Mouse (Mus musculus) neural tube, embryonic 15.5 days (tissue): ENCODE measurements around the gene Onecut3. TPM values are rescaled to one million over a fixed set of nuclear protein-coding genes. Genes with fewer than 3 reads are reported as not detected.

Experiments used
- ATAC-seq: fragments of 200-750 bp; cut with Nextera tagmentation; 2 replicates; pipeline ENCODE4 v1.8.0; 2017; ENCODE audit warnings: mild to moderate bottlenecking, moderate TSS enrichment, moderate library complexity; ENCODE audit not compliant: low FRiP score
- H3K27ac ChIP-seq: fragments of 300-500 bp; sonication (generic); replicated peaks from 2 replicates; pipeline ENCODE4 v1.5.1; 2015; ENCODE audit warnings: mild to moderate bottlenecking, inconsistent platforms
- H3K27me3 ChIP-seq: fragments of 300-500 bp; sonication (generic); replicated peaks from 2 replicates; pipeline ENCODE4 v1.6.1; 2015; ENCODE audit warnings: inconsistent platforms
- H3K36me3 ChIP-seq: fragments of 300-500 bp; sonication (generic); 2 replicates; pipeline ENCODE4 v1.6.1; 2015; ENCODE audit warnings: inconsistent platforms
- H3K4me1 ChIP-seq: fragments of 300-500 bp; sonication (generic); 2 replicates; pipeline ENCODE4 v1.6.1; 2015; ENCODE audit warnings: inconsistent platforms
- H3K4me2 ChIP-seq: fragments of 300-500 bp; sonication (generic); 2 replicates; pipeline ENCODE4 v1.6.1; 2015; ENCODE audit warnings: inconsistent platforms, mild to moderate bottlenecking, moderate library complexity
- H3K4me3 ChIP-seq: fragments of 300-500 bp; sonication (generic); replicated peaks from 2 replicates; pipeline ENCODE4 v1.5.1; 2015; ENCODE audit warnings: mild to moderate bottlenecking, inconsistent platforms
- H3K9ac ChIP-seq: fragments of 300-500 bp; sonication (generic); replicated peaks from 2 replicates; pipeline ENCODE4 v1.6.1; 2015; ENCODE audit warnings: mild to moderate bottlenecking, inconsistent platforms
- H3K9me3 ChIP-seq: fragments of 300-500 bp; sonication (generic); replicated peaks from 2 replicates; pipeline ENCODE4 v1.6.1; 2016; ENCODE audit warnings: inconsistent platforms
- WGBS: fragments of 180-500 bp; shearing (Covaris S2); methylation state at CpG from one replicate; pipeline ENCODE4 v1.1.7; 2015; ENCODE audit warnings: mixed read lengths; 5-methylcytosine and 5-hydroxymethylcytosine counted together
- polyA plus RNA-seq: library from polyadenylated mRNA; unstranded; fragments of >200 nt; fragmentation: Nextera tagmentation; extraction: Ambion mirVana; gene quantifications from 2 replicates; pipeline ENCODE4 v1.2.1, GENCODE M21; 2015

Gene Onecut3
- polyA plus RNA-seq, 1 experiment from 2014 or later, result 1.0 TPM

GRCm38 (mm10) chr10:80538710-80539394 is 44.2 kb downstream of the Onecut3 start, which contains the start of gene Atp8b3:
Gene Atp8b3 (minus strand): TSS chr10:80539124.
- peak within 1 kb of the TSS; percentile 22 for H3K4me3 ChIP-seq
- WGBS, result 2% methylated on average over 29 of the region's 30 CpGs
- peak; percentile 46; the same call in 1 of the 2 replicates for ATAC-seq

GRCm38 (mm10) chr10:80539493-80539892 is 44.9 kb downstream of the Onecut3 start:
- Histone ChIP-seq H3K27me3 (peaks cover 42% of the 10 kb centered on the region), H3K4me3 (no peak overlapping the region), H3K27ac (no peak overlapping the region), H3K9me3 (no peaks in the 10 kb centered on the region), H3K4me2 (no peak overlapping the region), H3K36me3 (peaks cover 37% of the 10 kb centered on the region), H3K4me1 (peaks cover 13% of the 10 kb centered on the region), H3K9ac (no peak overlapping the region)
- 63% methylated on average over 4 of the region's 5 CpGs for WGBS
- ATAC-seq, result no peak

More at GRCm38 (mm10) chr10:80538710-80539394, 44.2 kb downstream of the Onecut3 start, which contains the start of gene Atp8b3:
- peak within 1 kb of the TSS; percentile 47 for H3K4me2 ChIP-seq
- peaks cover 47% of the 10 kb centered on the region for H3K27me3 ChIP-seq
- H3K27ac ChIP-seq, result no peak within 1 kb of the TSS
- no peak within 1 kb of the TSS; the same call in 1 of the 2 replicates for H3K9ac ChIP-seq
- H3K4me1 ChIP-seq, result peaks cover 13% of the 10 kb centered on the region
- H3K9me3 ChIP-seq, result no peaks in the 10 kb centered on the region
- H3K36me3 ChIP-seq, result peaks cover 30% of the 10 kb centered on the region

- 92% methylated on average over 14 of the region's 14 CpGs for WGBS
- Histone ChIP-seq H3K36me3 (peaks cover 76% of the 10 kb centered on the region), H3K27me3 (peaks cover 3% of the 10 kb centered on the region), H3K4me2 (no peak overlapping the region), H3K4me3 (no peak overlapping the region), H3K9me3 (no peaks in the 10 kb centered on the region), H3K4me1 (peaks cover 9% of the 10 kb centered on the region), H3K9ac (no peak overlapping the region), H3K27ac (no peak overlapping the region)
- ATAC-seq, result no peak
Measured at GRCm38 (mm10) chr10:80543873-80544272, 49.2 kb downstream of the Onecut3 start.

DNA sequence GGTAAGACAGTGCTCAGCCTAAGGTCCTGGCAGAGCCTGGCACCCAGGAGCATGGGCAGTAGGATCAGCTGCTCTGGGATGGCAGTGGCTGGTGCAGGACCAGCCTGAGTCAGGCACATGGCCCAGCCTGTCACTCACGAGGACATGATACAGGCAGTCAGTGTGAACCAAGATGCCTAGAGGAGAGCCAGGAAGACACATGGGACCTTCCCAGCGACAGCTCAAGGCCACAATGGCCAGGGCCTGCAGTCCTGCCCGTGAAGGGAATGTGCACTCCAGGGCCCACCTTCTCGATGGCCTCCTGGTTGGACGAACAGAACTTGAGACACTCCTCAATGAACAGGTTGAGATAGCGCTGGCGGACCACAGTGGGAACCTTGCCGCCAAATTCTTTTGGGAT is 51.0 kb downstream of the Onecut3 start:
- ATAC-seq, result no peak
- peaks cover 91% of the 10 kb centered on the region for H3K36me3 ChIP-seq
- no peak overlapping the region for H3K9ac ChIP-seq
- H3K4me2 ChIP-seq, result no peak overlapping the region
- peaks cover 6% of the 10 kb centered on the region; the same call in 1 of the 2 replicates for H3K4me1 ChIP-seq
- no peak overlapping the region for H3K4me3 ChIP-seq
- 93% methylated on average over 8 of the region's 8 CpGs for WGBS
- H3K27me3 ChIP-seq, result no peaks in the 10 kb centered on the region
- H3K9me3 ChIP-seq, result no peaks in the 10 kb centered on the region
- H3K27ac ChIP-seq, result no peak overlapping the region

GRCm38 (mm10) chr10:80546945-80547344 is 52.3 kb downstream of the Onecut3 start:
- ATAC-seq, result no peak
- Histone ChIP-seq H3K9me3 (no peaks in the 10 kb centered on the region), H3K36me3 (peaks cover 83% of the 10 kb centered on the region), H3K27me3 (no peaks in the 10 kb centered on the region), H3K4me2 (no peak overlapping the region), H3K4me3 (no peak overlapping the region), H3K4me1 (peaks cover 6% of the 10 kb centered on the region; the same call in 1 of the 2 replicates), H3K27ac (no peak overlapping the region), H3K9ac (no peak overlapping the region)
- WGBS, result 100% methylated on average over 4 of the region's 4 CpGs

GRCm38 (mm10) chr10:80547539-80547938 is 52.9 kb downstream of the Onecut3 start:
- Histone ChIP-seq H3K36me3 (peaks cover 77% of the 10 kb centered on the region), H3K4me3 (no peak overlapping the region), H3K9me3 (no peaks in the 10 kb centered on the region), H3K9ac (no peak overlapping the region), H3K27me3 (no peaks in the 10 kb centered on the region), H3K27ac (no peak overlapping the region), H3K4me2 (no peak overlapping the region), H3K4me1 (peaks cover 6% of the 10 kb centered on the region; the same call in 1 of the 2 replicates)
- WGBS, result 88% methylated on average over 14 of the region's 15 CpGs
- no peak for ATAC-seq

DNA sequence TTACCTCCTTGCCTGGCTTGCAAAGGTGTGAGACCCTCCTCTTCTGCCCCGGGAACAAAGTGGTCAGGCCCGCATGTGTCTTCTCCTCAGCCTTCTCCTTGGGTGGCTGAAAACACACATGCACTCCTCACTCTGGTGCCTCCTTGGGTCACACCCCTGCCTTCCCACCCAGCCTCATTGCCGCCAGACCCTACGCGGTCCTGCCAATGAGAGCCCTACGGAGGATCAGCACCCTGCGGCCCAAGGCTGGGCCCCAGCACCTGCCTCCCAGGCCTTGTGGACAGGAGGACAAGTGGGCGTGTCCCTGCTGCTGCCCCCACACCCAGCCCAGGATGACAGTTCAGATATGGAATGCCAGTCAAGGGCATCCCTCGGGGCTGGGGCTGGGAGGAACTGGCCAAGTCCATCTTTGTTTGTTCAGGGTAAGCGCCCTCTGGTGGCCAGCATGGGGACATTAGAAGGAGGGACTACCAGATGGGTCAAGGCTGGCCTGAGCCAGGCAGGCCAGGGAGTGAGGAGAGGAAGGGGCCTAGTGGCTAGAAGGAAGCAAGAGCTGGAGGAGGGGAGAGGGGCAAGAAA is 53.9 kb downstream of the Onecut3 start:
- Histone ChIP-seq H3K9ac (no peak overlapping the region), H3K9me3 (no peaks in the 10 kb centered on the region), H3K4me2 (no peak overlapping the region), H3K27ac (no peak overlapping the region), H3K4me1 (peaks cover 6% of the 10 kb centered on the region; the same call in 1 of the 2 replicates), H3K27me3 (no peaks in the 10 kb centered on the region), H3K4me3 (no peak overlapping the region), H3K36me3 (peaks cover 67% of the 10 kb centered on the region)
- 72% methylated on average over 10 of the region's 10 CpGs for WGBS
- ATAC-seq, result peak; percentile 33; the same call in 1 of the 2 replicates

- Histone ChIP-seq H3K27me3 (no peaks in the 10 kb centered on the region), H3K4me1 (peaks cover 10% of the 10 kb centered on the region; the same call in 1 of the 2 replicates), H3K9me3 (no peaks in the 10 kb centered on the region), H3K4me2 (no peak overlapping the region), H3K4me3 (no peak overlapping the region), H3K36me3 (peaks cover 59% of the 10 kb centered on the region), H3K27ac (no peak overlapping the region), H3K9ac (no peak overlapping the region)
- WGBS, result 94% methylated on average over 21 of the region's 21 CpGs
- ATAC-seq, result no peak
Measured at GRCm38 (mm10) chr10:80549279-80549678, 54.6 kb downstream of the Onecut3 start.

GRCm38 (mm10) chr10:80552364-80552763 is 57.7 kb downstream of the Onecut3 start:
- H3K9me3 ChIP-seq, result no peaks in the 10 kb centered on the region
- peaks cover 29% of the 10 kb centered on the region for H3K36me3 ChIP-seq
- H3K27me3 ChIP-seq, result no peaks in the 10 kb centered on the region
- no peak overlapping the region for H3K27ac ChIP-seq
- no peak for ATAC-seq
- no peak overlapping the region for H3K4me2 ChIP-seq
- H3K9ac ChIP-seq, result no peak overlapping the region
- H3K4me1 ChIP-seq, result peaks cover 18% of the 10 kb centered on the region
- 65% methylated on average over 9 of the region's 9 CpGs for WGBS
- H3K4me3 ChIP-seq, result no peak overlapping the region

- Histone ChIP-seq H3K4me3 (no peak overlapping the region), H3K36me3 (peaks cover 19% of the 10 kb centered on the region), H3K4me2 (no peak overlapping the region), H3K4me1 (peaks cover 26% of the 10 kb centered on the region), H3K27ac (no peak overlapping the region), H3K27me3 (no peaks in the 10 kb centered on the region), H3K9ac (no peak overlapping the region), H3K9me3 (no peaks in the 10 kb centered on the region)
- no peak for ATAC-seq
- WGBS, result 90% methylated on average over 8 of the region's 8 CpGs
Measured at GRCm38 (mm10) chr10:80553575-80553974, 58.9 kb downstream of the Onecut3 start.

- Histone ChIP-seq H3K4me2 (no peak overlapping the region), H3K27ac (no peak overlapping the region), H3K9ac (no peak overlapping the region), H3K4me3 (no peak overlapping the region), H3K36me3 (peaks cover 18% of the 10 kb centered on the region), H3K9me3 (no peaks in the 10 kb centered on the region), H3K27me3 (no peaks in the 10 kb centered on the region), H3K4me1 (peaks cover 28% of the 10 kb centered on the region)
- 92% methylated on average over 6 of the region's 6 CpGs for WGBS
- no peak for ATAC-seq
Measured at GRCm38 (mm10) chr10:80553997-80554396, 59.4 kb downstream of the Onecut3 start.
